Mouse (Mus musculus) heart, embryonic 14.5 days (tissue): Measurements from ENCODE around the gene Olfr284. TPM values are rescaled to one million over a fixed set of nuclear protein-coding genes. Genes with fewer than 3 reads are reported as not detected.

Experiments used
- ATAC-seq: fragments of 200-750 bp; cut with Nextera tagmentation; 2 replicates; pipeline ENCODE4 v1.8.0; 2017; ENCODE audit warnings: low read depth, moderate TSS enrichment; ENCODE audit not compliant: insufficient number of reproducible peaks, insufficient read depth, low FRiP score
- H3K27ac ChIP-seq, 2 experiments: fragments of 200-500 bp in 1 of 2; fragments of 300-500 bp in 1 of 2; sonication (generic) in 1 of 2; replicated peaks in 1 of 2; 2 replicates each; pipeline ENCODE4 v1.5.1; 2012 to 2014; ENCODE audit warnings: low read depth in 2 of 2, low read length in 2 of 2, control low read depth in 1 of 2, mild to moderate bottlenecking in 1 of 2, mixed read lengths in 1 of 2; ENCODE audit not compliant: control insufficient read depth in 1 of 2, insufficient read depth in 1 of 2
- H3K27me3 ChIP-seq: fragments of 300-500 bp; sonication (generic); 2 replicates; pipeline ENCODE4 v1.6.1; 2014; ENCODE audit warnings: mild to moderate bottlenecking, low read length, control low read depth; ENCODE audit not compliant: control insufficient read depth, insufficient read depth
- H3K36me3 ChIP-seq: fragments of 300-500 bp; sonication (generic); 2 replicates; pipeline ENCODE4 v1.6.1; 2014; ENCODE audit warnings: mild to moderate bottlenecking, control low read depth, low read length, mixed read lengths; ENCODE audit not compliant: control insufficient read depth, insufficient read depth
- H3K4me1 ChIP-seq, 2 experiments: fragments of 200-500 bp in 1 of 2; fragments of 300-500 bp in 1 of 2; sonication (generic) in 1 of 2; 2 replicates each; pipeline ENCODE4 v1.6.1; 2012 to 2014; ENCODE audit warnings: low read length in 2 of 2, control low read depth in 1 of 2, mixed read lengths in 1 of 2; ENCODE audit not compliant: control insufficient read depth in 2 of 2, insufficient read depth in 2 of 2
- H3K4me2 ChIP-seq: fragments of 300-500 bp; sonication (generic); 2 replicates; pipeline ENCODE4 v1.6.1; 2014; ENCODE audit warnings: mild to moderate bottlenecking, low read length
- H3K4me3 ChIP-seq, 2 experiments: fragments of 200-500 bp in 1 of 2; fragments of 300-500 bp in 1 of 2; sonication (generic) in 1 of 2; 2 replicates each; pipeline ENCODE4 v1.5.1; 2012 to 2014; ENCODE audit warnings: low read length in 2 of 2, mild to moderate bottlenecking in 2 of 2, control low read depth in 1 of 2, low read depth in 1 of 2, moderate library complexity in 1 of 2; ENCODE audit not compliant: control insufficient read depth in 1 of 2, insufficient read depth in 1 of 2
- H3K9ac ChIP-seq: fragments of 300-500 bp; sonication (generic); 2 replicates; pipeline ENCODE4 v1.6.1; 2014; ENCODE audit warnings: mild to moderate bottlenecking, low read length
- H3K9me3 ChIP-seq: fragments of 300-500 bp; sonication (generic); 2 replicates; pipeline ENCODE4 v1.6.1; 2016; ENCODE audit warnings: low read length, control low read depth; ENCODE audit not compliant: control insufficient read depth
- WGBS: fragments of 180-500 bp; shearing (Covaris S2); extraction: QIAGEN DNeasy Blood & Tissue Kit; methylation state at CpG from one replicate; pipeline ENCODE4 v1.1.7; 2014; 5-methylcytosine and 5-hydroxymethylcytosine counted together
- polyA plus RNA-seq: library from polyadenylated mRNA; unstranded; fragments of >200 nt; fragmentation: Nextera tagmentation; extraction: Ambion mirVana; gene quantifications from 2 replicates; pipeline ENCODE4 v1.2.1, GENCODE M21; 2014

Olfr284 gene
- not detected in 2 replicates for polyA plus RNA-seq

DNA sequence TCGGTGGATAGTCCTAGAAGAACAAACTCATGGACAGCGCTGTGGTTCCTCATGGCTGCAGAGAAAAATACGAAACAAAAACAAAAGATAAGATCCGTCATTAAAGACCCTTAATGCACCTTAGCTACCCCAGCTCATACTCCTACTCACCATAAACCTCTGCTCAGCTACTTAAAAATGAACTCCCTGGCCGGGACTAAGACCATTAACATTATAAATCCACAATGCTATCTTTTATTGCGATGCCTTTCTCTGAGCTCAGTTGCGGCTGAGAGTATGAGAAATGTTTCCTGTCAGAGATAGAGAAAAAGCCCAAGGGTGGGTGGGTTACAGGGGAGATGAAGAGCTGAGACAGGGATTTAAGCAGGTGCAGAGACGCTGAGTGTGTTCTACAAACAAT is at the start of gene Olfr284:
Gene Olfr284, minus strand, starts transcription at position 101 of the 400 bp plus-strand sequence.
- H3K36me3 ChIP-seq: no peaks in the 10 kb centered on the region
- H3K4me1 ChIP-seq: no peaks in the 10 kb centered on the region
- H3K9ac ChIP-seq: no peak within 1 kb of the TSS
- no peak within 1 kb of the TSS for H3K4me3 ChIP-seq
- no peak for ATAC-seq
- no peaks in the 10 kb centered on the region for H3K9me3 ChIP-seq
- H3K4me2 ChIP-seq: no peak within 1 kb of the TSS
- 77% methylated on average over 8 of the region's 8 CpGs for WGBS
- no peak within 1 kb of the TSS for H3K27ac ChIP-seq
- H3K27me3 ChIP-seq: no peaks in the 10 kb centered on the region

DNA sequence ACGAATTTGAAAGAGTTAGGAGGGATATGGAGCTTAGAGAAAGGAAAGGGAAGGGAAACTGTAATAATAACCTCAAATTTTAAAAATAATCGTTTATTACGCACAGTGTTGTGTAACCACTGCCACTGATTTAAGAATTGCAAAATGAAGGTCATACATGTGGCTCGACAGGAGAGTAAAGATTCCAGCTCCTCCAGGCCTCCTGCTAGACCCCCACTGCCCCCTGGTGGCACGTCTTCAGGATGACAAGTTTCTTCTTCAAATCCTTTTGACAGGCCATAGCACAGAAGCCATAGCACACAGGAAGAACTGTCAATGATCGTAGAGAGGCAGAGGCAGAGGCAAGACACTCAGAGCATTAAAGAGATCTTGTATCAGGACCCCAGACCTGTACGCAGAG is 49.0 kb upstream of the Olfr284 start:
- ATAC-seq: no peak
- no peak overlapping the region for H3K4me3 ChIP-seq
- H3K27me3 ChIP-seq: no peaks in the 10 kb centered on the region
- H3K4me1 ChIP-seq: no peaks in the 10 kb centered on the region; a peak in 1 of 4 replicates
- WGBS: 28% methylated on average over 7 of the region's 7 CpGs
- H3K4me2 ChIP-seq: no peak overlapping the region
- no peak overlapping the region; the same call in 1 of the 2 replicates for H3K9ac ChIP-seq
- no peak overlapping the region for H3K27ac ChIP-seq
- H3K9me3 ChIP-seq: no peaks in the 10 kb centered on the region
- H3K36me3 ChIP-seq: no peaks in the 10 kb centered on the region

DNA sequence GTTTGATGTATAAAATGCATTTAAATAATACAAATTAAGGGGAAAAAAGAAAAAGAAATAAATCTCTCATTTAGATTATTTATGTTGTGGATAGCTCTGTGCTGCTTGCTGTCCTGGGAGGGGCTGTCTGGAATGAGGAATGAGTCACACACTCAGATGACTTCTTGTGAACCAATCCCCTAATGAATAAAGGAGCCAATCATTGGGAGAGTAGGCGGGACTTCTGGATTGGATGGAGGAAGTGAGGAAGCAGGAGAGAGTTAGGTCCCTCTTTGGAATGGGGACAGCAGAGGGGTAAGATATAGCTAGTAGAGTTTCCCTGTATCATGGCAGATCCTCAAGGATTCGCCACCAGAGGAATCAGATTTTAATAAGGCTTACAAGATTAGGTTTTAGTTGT is 46.8 kb upstream of the Olfr284 start:
- Histone ChIP-seq H3K27me3 (no peaks in the 10 kb centered on the region), H3K9me3 (no peaks in the 10 kb centered on the region)

DNA sequence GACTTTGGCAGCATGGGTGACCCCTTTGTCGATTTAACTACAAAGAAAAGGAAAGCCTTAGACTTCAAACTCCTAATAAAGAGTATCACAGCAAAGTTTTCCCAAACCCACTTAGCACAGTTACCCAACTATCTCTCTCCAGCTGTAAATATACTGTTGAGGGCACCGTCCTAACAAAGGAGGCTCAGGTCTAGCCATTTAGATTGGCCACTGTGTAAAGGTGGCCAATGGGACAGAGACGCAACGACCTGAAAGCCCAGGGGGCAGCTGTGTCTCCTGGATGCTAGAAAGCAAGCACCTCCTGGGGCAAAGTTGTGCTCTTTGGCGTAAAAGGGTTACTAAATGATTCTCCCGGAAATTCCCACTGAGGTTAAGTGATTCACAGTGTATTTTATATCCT is 40.1 kb upstream of the Olfr284 start, which contains the start of gene Olfr283:
Gene Olfr283, minus strand, starts transcription at position 101 of the 400 bp plus-strand sequence.
- WGBS: 79% methylated on average over 6 of the region's 6 CpGs
- Histone ChIP-seq H3K9me3 (no peaks in the 10 kb centered on the region), H3K27ac (no peak within 1 kb of the TSS), H3K36me3 (no peaks in the 10 kb centered on the region), H3K27me3 (no peaks in the 10 kb centered on the region), H3K4me3 (no peak within 1 kb of the TSS), H3K9ac (no peak within 1 kb of the TSS), H3K4me1 (no peaks in the 10 kb centered on the region), H3K4me2 (no peak within 1 kb of the TSS)
- no peak for ATAC-seq

More for the DNA sequence above, 46.8 kb upstream of the Olfr284 start:
- Histone ChIP-seq H3K27ac (no peak overlapping the region), H3K4me1 (no peaks in the 10 kb centered on the region; a peak in 1 of 4 replicates), H3K4me3 (no peak overlapping the region), H3K9ac (no peak overlapping the region), H3K4me2 (no peak overlapping the region), H3K36me3 (no peaks in the 10 kb centered on the region)
- 71% methylated on average over 2 of the region's 2 CpGs for WGBS
- no peak for ATAC-seq

GRCm38 (mm10) chr15:98378209-98378608 is 37.4 kb upstream of the Olfr284 start:
- 83% methylated on average over 13 of the region's 13 CpGs for WGBS
- Histone ChIP-seq H3K9ac (no peak overlapping the region), H3K4me1 (no peaks in the 10 kb centered on the region), H3K4me2 (no peak overlapping the region), H3K27me3 (no peaks in the 10 kb centered on the region), H3K36me3 (no peaks in the 10 kb centered on the region), H3K9me3 (no peaks in the 10 kb centered on the region), H3K27ac (no peak overlapping the region), H3K4me3 (no peak overlapping the region)
- no peak for ATAC-seq

DNA sequence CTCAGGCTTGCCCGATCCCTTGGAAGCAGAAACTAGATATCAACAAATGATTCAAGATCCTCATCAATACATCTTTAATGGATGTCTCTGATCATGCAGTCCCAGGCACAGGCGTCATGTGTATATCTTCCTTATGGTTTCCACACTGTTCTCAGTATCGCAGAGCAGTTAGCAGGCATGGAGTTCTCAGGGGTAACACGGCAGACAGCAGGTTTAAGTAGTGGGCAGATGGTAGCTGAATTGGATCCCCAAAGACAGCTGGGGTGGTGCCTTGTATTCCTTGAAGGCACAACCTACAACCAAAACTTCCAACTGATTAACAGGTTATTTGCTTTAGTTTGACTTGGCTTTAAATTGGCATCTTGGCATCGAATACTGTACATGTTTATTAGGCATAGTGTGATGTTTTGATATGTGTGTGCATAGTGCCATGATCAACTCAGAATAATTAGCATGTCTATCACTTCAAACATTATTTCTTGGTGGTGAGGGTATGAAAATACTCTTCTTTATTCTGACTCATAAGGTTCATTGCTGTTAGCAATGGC is 23.5 kb downstream of the Olfr284 start, which contains the start of gene Olfr285:
Gene Olfr285, minus strand, starts transcription at position 177 of the 548 bp plus-strand sequence.
- no peaks in the 10 kb centered on the region for H3K36me3 ChIP-seq
- no peak within 1 kb of the TSS for H3K4me3 ChIP-seq
- no peaks in the 10 kb centered on the region for H3K27me3 ChIP-seq
- H3K9me3 ChIP-seq: no peaks in the 10 kb centered on the region
- H3K4me1 ChIP-seq: no peaks in the 10 kb centered on the region
- ATAC-seq: no peak
- 84% methylated on average over 5 of the region's 5 CpGs for WGBS
- no peak within 1 kb of the TSS for H3K9ac ChIP-seq
- H3K27ac ChIP-seq: no peak within 1 kb of the TSS
- H3K4me2 ChIP-seq: no peak within 1 kb of the TSS

DNA sequence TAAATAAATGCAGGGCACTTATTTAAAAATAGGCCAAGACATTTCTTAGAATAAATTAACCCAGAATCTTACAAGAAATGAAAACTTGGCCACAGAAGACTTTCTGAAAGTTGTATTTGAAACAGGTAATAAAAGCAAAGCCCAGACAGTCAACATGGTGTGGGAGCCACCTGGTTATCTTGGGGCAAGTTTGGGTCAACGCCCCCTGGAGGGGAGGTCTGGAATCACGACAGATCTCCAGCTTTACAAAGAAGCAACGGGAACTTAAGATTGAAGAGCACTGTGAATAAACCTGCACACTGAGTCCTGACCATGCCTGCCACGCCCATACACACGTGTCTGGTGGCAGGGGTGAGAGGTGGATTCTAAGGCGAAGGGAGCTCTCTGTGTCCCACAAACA is 25.1 kb downstream of the Olfr284 start:
- Histone ChIP-seq H3K9me3 (no peaks in the 10 kb centered on the region), H3K4me3 (no peak overlapping the region), H3K9ac (no peak overlapping the region), H3K36me3 (no peaks in the 10 kb centered on the region), H3K4me2 (no peak overlapping the region), H3K4me1 (no peaks in the 10 kb centered on the region), H3K27ac (no peak overlapping the region), H3K27me3 (no peaks in the 10 kb centered on the region)
- 41% methylated on average over 6 of the region's 6 CpGs for WGBS
- ATAC-seq: no peak
